ENCODE assay signal across 16 mouse cellular contexts in genomic region chrX:78479710-78480109, GRCm38 (mm10).
A peak's percentile ranks its signal among the peaks of the same experiment; 100 is the strongest.
DNase-seq lines count a peak whose midpoint lies in the region; ATAC-seq and TF ChIP-seq lines count a peak whose summit lies in the region.
"Had no signal": no experiment of that assay in that cellular context is flagged by ENCODE, and none has a peak within 500 bp of the region (broad histone marks: within the 10 kb centered on the region; RNA-seq: fewer than 3 reads in every experiment).

No protein-coding gene starts in this region.

- H3K27me3 ChIP-seq in heart, postnatal 0 days (ENCODE audit: control insufficient read depth, insufficient read depth, low read length) = no peaks in the 10 kb centered on the region
- H3K27me3 ChIP-seq in lung, embryonic 14.5 days (ENCODE audit: insufficient read depth, low read length) = no peaks in the 10 kb centered on the region
- peaks cover 16% of the 10 kb centered on the region for H3K27me3 ChIP-seq in Patski
- H3K27me3 ChIP-seq: forebrain, embryonic 15.5 days; limb, embryonic 12.5 days; megakaryocyte, embryonic 14.5 days had no signal

- no peak overlapping the region for H3K4me3 ChIP-seq in heart, postnatal 0 days (ENCODE audit: low read depth, low read length)
- H3K4me3 ChIP-seq in lung, embryonic 14.5 days (ENCODE audit: low read depth, low read length) = no peak overlapping the region
- H3K4me3 ChIP-seq: forebrain, embryonic 15.5 days; limb, embryonic 12.5 days; megakaryocyte, embryonic 14.5 days had no signal

- ATAC-seq in heart, postnatal 0 days (ENCODE audit: insufficient read depth, low read depth) = no peak
- ATAC-seq in lung, embryonic 14.5 days (ENCODE audit: insufficient read depth) = no peak
- no peak for ATAC-seq in Patski
- ATAC-seq: forebrain, embryonic 15.5 days; hindbrain, embryonic 16.5 days; liver, postnatal 0 days had no signal

- H3K27ac ChIP-seq in heart, postnatal 0 days (ENCODE audit: low read depth) = no peak overlapping the region
- no peak overlapping the region for H3K27ac ChIP-seq in lung, embryonic 14.5 days (ENCODE audit: low read depth)
- H3K27ac ChIP-seq: forebrain, embryonic 15.5 days; limb, embryonic 12.5 days had no signal

- no peak overlapping the region for H3K9ac ChIP-seq in heart, postnatal 0 days (replicated peaks; ENCODE audit: low read depth, low read length)
- H3K9ac ChIP-seq in lung, embryonic 14.5 days = no peak overlapping the region
- H3K9ac ChIP-seq: forebrain, embryonic 15.5 days; limb, embryonic 12.5 days; liver, postnatal 0 days had no signal

- DNase-seq in heart, postnatal 0 days (ENCODE audit: low spot score) = no peak
- no peak for DNase-seq in heart, postnatal 4 days
- peak; percentile 8 for DNase-seq in lung, embryonic 14.5 days
- DNase-seq in lung, postnatal 25 days (ENCODE audit: low spot score) = no peak
- peak; percentile 7 for DNase-seq in Patski (ENCODE audit: low read depth, low spot score)
- no peak for DNase-seq in natural killer cell, adult 2 months (ENCODE audit: low spot score in 2 of 2)
- DNase-seq in urinary bladder, postnatal 25 days (ENCODE audit: low spot score) = no peak
- DNase-seq: cerebellum, adult 18-20 months; kidney, postnatal 4 days; liver, postnatal 0 days; right cerebral cortex, postnatal 14 days; thymus, adult 18-20 months had no signal

- CTCF ChIA-PET in Patski (lab: Charles Lee) = interaction anchor here (1.5 kb wide), 1 partner anchor 10 kb away, joined by 3 read pairs; no protein-coding TSS in a partner anchor

- H3K4me2 ChIP-seq in heart, postnatal 0 days (ENCODE audit: low read depth, low read length) = no peak overlapping the region
- no peak overlapping the region for H3K4me2 ChIP-seq in lung, embryonic 14.5 days
- H3K4me2 ChIP-seq: forebrain, embryonic 15.5 days; limb, embryonic 12.5 days had no signal

- TF ChIP-seq CTCF in heart, postnatal 0 days (IDR thresholded peaks at IDR 0.05; ENCODE audit: low read depth) = peak; percentile 10; the same call in 1 of the 2 replicates
- TF ChIP-seq CTCF in lung, embryonic 14.5 days (IDR thresholded peaks at IDR 0.05; ENCODE audit: low read depth) = no peak
- peak; percentile 37 for TF ChIP-seq CTCF in Patski (IDR thresholded peaks at IDR 0.05)

- no peaks in the 10 kb centered on the region for H3K9me3 ChIP-seq in heart, postnatal 0 days (replicated peaks; ENCODE audit: control insufficient read depth, low read length)
- no peaks in the 10 kb centered on the region for H3K9me3 ChIP-seq in lung, embryonic 14.5 days (ENCODE audit: low read depth, low read length)
- H3K9me3 ChIP-seq: forebrain, embryonic 15.5 days; limb, embryonic 12.5 days; megakaryocyte, embryonic 14.5 days had no signal

- TF ChIP-seq EP300 in heart, postnatal 0 days (IDR thresholded peaks at IDR 0.05; ENCODE audit: low read depth) = no peak

- POLR2A ChIA-PET in Patski (lab: Charles Lee) = no interaction called here

- H3K4me1 ChIP-seq in heart, postnatal 0 days (ENCODE audit: control insufficient read depth, insufficient read depth) = no peaks in the 10 kb centered on the region
- H3K4me1 ChIP-seq in lung, embryonic 14.5 days (ENCODE audit: insufficient read depth) = no peaks in the 10 kb centered on the region
- H3K4me1 ChIP-seq: forebrain, embryonic 15.5 days; limb, embryonic 12.5 days; megakaryocyte, embryonic 14.5 days had no signal

- H3K36me3 ChIP-seq in heart, postnatal 0 days (replicated peaks; ENCODE audit: control insufficient read depth, insufficient read depth, low read length) = no peaks in the 10 kb centered on the region
- no peaks in the 10 kb centered on the region for H3K36me3 ChIP-seq in lung, embryonic 14.5 days (ENCODE audit: insufficient read depth)
- H3K36me3 ChIP-seq: forebrain, embryonic 15.5 days; limb, embryonic 12.5 days had no signal

- WGBS in heart, postnatal 0 days = 54% methylated on average over 3 of the region's 3 CpGs
- 68% methylated on average over 3 of the region's 3 CpGs for WGBS in lung, embryonic 14.5 days

- in situ Hi-C loops in Patski (cut with MboI; ENCODE audit: low pct_unique_long_range_greater_than_20kb) = no loop called here

Comparison
In these comparisons a context has a peak if more than half of its experiments do, and no peak if none do; other contexts are left out.
1. DNase-seq: peak in lung, embryonic 14.5 days (single experiment) and Patski (single experiment); none in heart, postnatal 0 days (single experiment), heart, postnatal 4 days (single experiment), lung, postnatal 25 days (single experiment), natural killer cell, adult 2 months (0 of 2) and urinary bladder, postnatal 25 days (single experiment).